Mouse (Mus musculus) cerebellum, postnatal 36 days (tissue): ENCODE measurements around the gene Sptssb.

ENCODE experiments used
- DNase-seq, 2 experiments: peaks; one replicate each; pipeline ENCODE4 v3.0.0; 2021 to 2022; ENCODE audit warnings: mixed read lengths in 2 of 2

Gene Sptssb

DNA sequence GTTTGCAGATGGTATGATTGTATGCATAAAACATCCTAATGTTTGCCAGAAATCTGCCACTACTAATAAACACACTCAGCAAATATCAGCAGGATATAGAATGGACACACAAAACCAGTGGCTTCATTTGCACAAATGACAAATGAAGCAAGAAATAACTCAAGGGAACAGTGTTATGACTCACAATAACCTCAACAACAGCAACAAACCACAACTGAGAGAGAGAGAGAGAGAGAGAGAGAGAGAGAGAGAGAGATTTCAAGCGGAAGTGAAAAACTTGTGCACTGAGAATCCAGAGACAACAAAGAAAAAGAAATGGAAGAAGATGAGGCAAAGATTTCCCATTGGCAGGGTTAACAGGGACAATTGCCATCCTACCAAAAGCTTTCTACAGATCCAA is 35.2 kb downstream of the Sptssb start:
- no peak for DNase-seq

DNA sequence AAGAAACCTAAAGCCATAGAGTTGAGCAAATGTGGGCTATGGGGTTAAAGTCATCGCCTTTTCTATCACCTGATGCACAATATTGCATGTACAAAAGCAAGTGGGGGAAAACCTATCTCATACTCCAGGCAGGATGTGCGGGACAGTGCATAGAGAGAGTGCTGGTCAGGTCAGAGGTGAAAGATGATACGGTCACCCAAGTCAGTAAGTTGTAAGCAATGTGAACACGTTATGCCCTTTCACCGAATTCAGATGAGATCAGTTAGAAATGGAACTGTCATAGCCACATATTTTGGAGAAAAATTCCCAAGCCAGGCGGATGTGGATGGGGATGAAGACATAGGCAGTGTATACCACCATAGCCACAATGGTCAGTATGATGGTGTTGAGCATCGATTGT is 39.1 kb downstream of the Sptssb start:
- DNase-seq = no peak

- peak; percentile 43 to 67 for DNase-seq
Measured at GRCm38 (mm10) chr3:69819851-69820200, 39.9 kb downstream of the Sptssb start.

GRCm38 (mm10) chr3:69819146-69819850 is 40.4 kb downstream of the Sptssb start:
- peak; percentile 48 to 69 for DNase-seq

DNA sequence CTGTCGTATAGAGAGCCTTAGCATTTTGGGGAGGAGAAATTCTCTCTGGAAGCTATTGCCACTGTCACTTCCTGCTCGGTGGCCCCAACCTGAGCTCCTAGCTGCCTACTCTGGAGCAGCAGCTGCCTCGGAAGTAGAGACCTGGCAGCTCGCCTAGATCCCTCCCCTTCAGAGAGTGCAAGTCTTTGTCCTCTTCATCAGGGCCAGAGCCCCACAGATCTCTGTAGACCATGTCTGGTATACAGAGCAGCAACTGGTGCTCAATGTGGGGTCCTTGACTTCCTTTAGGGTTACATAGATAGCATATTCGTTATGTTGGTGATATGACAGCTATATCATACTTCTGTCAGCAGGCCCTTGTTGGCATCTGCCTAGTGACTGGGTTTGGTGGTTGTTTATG is 41.3 kb downstream of the Sptssb start:
- DNase-seq = peak; percentile 50 to 53

DNA sequence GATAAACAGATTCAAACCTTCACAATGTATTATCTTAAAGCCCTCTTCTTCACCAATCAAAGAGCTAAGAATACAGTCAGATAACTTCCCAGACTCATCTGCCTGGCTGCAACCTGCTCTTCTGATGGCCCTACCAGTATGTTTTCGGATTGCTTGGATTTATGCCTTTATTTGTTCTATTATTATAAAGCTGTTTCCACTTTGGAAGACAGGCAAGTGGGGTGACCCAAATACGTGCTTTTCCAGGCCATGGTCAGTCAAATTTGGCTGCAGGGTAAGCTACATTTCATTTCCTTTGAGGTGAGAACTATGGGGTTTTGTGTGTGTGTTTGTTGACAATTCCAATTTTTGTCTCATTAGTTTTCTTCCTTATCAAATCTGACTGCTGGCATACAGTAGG is 43.2 kb downstream of the Sptssb start:
- DNase-seq = peak; percentile 35 to 43

GRCm38 (mm10) chr3:69813005-69813695 is 46.6 kb downstream of the Sptssb start:
- DNase-seq = no peak

- DNase-seq = no peak
Measured at GRCm38 (mm10) chr3:69812442-69812841, 47.3 kb downstream of the Sptssb start.

GRCm38 (mm10) chr3:69808479-69808878 is 51.3 kb downstream of the Sptssb start:
- DNase-seq = no peak

DNA sequence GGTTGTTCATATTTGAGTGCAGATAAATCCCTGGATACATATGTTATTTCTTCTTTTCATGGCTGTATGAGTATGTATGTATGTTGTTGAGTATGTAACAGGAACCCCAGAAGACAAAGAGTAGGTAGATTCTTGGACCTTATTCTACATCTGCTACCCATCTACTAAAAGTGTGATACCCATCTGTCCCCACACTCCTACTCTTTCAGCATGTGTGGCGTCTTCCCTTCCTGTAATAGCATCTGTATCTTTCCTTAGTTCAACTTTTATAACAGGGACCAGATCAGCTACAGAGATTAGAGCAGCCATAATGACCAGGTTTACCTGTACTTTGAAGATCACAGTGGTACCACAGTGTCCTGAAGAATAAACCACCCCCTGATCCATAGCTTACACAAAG is 56.6 kb downstream of the Sptssb start:
- no peak for DNase-seq

- no peak for DNase-seq
Measured at GRCm38 (mm10) chr3:69800829-69801384, 58.8 kb downstream of the Sptssb start.

DNA sequence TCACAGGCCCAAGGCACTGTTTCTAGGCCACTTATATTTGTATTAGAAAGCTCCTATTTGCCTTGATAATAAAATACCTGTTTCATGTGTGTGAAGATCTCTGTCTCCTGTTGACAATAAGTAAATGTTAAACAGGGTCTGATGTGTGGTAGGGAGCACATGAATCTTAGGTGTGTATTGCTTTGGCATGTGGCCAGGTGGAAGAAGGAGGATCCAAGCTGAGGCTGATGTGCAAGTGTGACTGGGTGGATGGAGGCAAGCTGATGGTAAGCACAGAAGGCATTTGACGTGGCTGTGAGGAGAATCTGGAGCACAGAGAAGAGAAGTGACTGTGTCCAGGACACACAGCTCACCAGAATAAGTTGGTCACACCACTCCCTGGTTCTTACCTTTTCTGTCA is 60.6 kb downstream of the Sptssb start:
- DNase-seq = no peak

DNA sequence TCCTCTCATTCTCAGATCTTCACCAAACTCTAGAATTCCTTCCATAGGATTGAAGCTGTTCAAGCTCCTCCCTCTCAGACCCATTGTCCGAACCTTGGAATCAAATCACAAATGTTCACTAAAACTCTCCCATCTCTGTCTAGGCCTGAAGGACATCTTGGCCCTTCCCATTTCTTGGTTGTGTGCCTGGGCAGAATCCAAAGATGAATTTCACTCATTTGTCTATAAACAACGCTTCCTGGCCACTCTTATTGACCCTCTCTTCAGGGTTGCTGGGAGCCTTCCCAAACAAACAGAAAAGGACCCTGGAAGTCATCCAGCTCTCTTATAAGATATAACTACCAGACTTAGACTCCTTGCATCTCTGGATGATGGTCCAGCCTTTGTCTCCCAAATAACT is 61.8 kb downstream of the Sptssb start:
- DNase-seq = no peak

- DNase-seq = peak; percentile 83 to 84
Measured at GRCm38 (mm10) chr3:69797533-69797932, 62.2 kb downstream of the Sptssb start.

GRCm38 (mm10) chr3:69792823-69793417 is 66.8 kb downstream of the Sptssb start:
- no peak for DNase-seq

DNA sequence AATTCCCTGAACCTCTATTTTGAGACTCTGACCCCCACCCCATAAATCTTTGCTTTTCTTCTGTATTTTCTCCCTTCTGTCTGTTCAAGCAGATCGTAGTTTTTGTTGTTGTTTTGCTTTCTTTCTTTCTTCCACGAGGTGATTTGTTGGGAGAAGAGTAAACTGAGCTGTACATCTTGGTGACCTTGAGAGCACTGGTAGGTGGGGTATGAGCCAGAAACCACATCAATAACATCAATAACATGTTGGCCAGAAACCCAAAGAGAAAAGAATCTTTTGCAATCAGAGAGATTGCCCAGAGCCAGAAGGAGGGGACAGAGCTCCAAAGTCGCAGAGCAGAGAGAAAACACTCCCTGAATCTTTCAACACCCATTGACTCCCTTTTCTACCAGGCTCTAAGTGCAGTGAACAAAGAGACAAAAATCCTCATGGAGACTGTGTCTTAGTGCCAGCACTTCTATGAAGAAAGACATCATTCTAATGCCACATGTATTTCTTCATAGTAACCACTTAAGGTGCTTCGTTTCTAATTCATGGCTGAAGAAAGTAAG is 80.4 kb downstream of the Sptssb start:
- DNase-seq = no peak

- DNase-seq = no peak
Measured at GRCm38 (mm10) chr3:69773356-69773755, 86.4 kb downstream of the Sptssb start.
